Mouse (Mus musculus) thymus, postnatal 14 days (tissue): Measurements from ENCODE around the gene Prim2.
"Not testable (repeated sequence)": the region's sequence is repeated elsewhere in the genome, so short reads cannot be mapped to it uniquely, and the experiment has no call there.

Source experiments
- DNase-seq: peaks from one replicate; pipeline ENCODE4 v3.0.0; 2021

Prim2 gene

GRCm38 (mm10) chr1:33649534-33650108, 20.0 kb downstream of the Prim2 start:
- no peak for DNase-seq

GRCm38 (mm10) chr1:33649021-33649420, 20.6 kb downstream of the Prim2 start:
- no peak for DNase-seq

- no peak for DNase-seq
Measured at GRCm38 (mm10) chr1:33647661-33648060, 21.9 kb downstream of the Prim2 start.

GRCm38 (mm10) chr1:33647173-33647572, 22.4 kb downstream of the Prim2 start:
- peak; percentile 22 for DNase-seq

- DNase-seq, result no peak
Measured at GRCm38 (mm10) chr1:33645689-33646088, 23.9 kb downstream of the Prim2 start.

GRCm38 (mm10) chr1:33641139-33641538, 28.5 kb downstream of the Prim2 start:
- DNase-seq, result no peak

GRCm38 (mm10) chr1:33640089-33640488, 29.5 kb downstream of the Prim2 start:
- no peak for DNase-seq

- no peak for DNase-seq
Measured at GRCm38 (mm10) chr1:33639234-33639633, 30.4 kb downstream of the Prim2 start.

GRCm38 (mm10) chr1:33637827-33638226, 31.8 kb downstream of the Prim2 start:
- no peak for DNase-seq

GRCm38 (mm10) chr1:33636421-33637195, 33.0 kb downstream of the Prim2 start:
- DNase-seq, result no peak

- not testable (repeated sequence) for DNase-seq
Measured at GRCm38 (mm10) chr1:33631002-33631618, 38.5 kb downstream of the Prim2 start.

- no peak for DNase-seq
Measured at GRCm38 (mm10) chr1:33627803-33628202, 41.8 kb downstream of the Prim2 start.

- no peak for DNase-seq
Measured at GRCm38 (mm10) chr1:33627070-33627469, 42.5 kb downstream of the Prim2 start.

GRCm38 (mm10) chr1:33624900-33625299, 44.7 kb downstream of the Prim2 start:
- DNase-seq, result no peak

- DNase-seq, result no peak
Measured at GRCm38 (mm10) chr1:33624441-33624840, 45.2 kb downstream of the Prim2 start.

GRCm38 (mm10) chr1:33621791-33622190, 47.8 kb downstream of the Prim2 start:
- DNase-seq, result no peak

GRCm38 (mm10) chr1:33620091-33620788, 49.4 kb downstream of the Prim2 start:
- no peak for DNase-seq

GRCm38 (mm10) chr1:33616642-33617041, 53.0 kb downstream of the Prim2 start:
- not testable (repeated sequence) for DNase-seq

- DNase-seq, result no peak
Measured at GRCm38 (mm10) chr1:33612100-33612499, 57.5 kb downstream of the Prim2 start.

GRCm38 (mm10) chr1:33610026-33610721, 59.4 kb downstream of the Prim2 start:
- DNase-seq, result no peak

- no peak for DNase-seq
Measured at GRCm38 (mm10) chr1:33608133-33608532, 61.5 kb downstream of the Prim2 start.

- DNase-seq, result peak; percentile 33
Measured at GRCm38 (mm10) chr1:33604087-33604699, 65.4 kb downstream of the Prim2 start.
